Mouse (Mus musculus): Measurements from ENCODE around the gene Baz1b.

DNA sequence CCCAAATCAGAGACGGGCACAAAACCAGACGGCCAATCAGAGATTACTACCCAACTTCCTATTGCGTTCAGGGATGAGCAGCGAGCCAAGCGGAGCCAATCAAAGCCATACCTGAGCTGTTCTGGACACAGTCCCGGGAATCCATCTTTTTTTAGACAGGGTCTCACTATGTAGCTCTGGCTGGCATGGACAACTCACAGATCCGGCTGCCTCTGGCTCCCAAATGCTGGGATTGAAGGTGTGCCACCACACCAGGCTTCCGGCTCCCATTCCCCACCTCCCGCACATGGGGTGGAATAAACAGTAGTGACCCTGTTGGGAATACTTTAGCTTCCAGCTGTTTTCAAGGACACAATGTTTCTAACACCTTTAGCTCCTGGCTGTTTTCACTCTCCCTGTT is 93.2 kb downstream of the Baz1b start:
- TF ChIP-seq CTCF (IDR thresholded peaks at IDR 0.05; ENCODE audit: borderline replicate concordance, insufficient read depth, low read length): no peak
- TF ChIP-seq POLR2A (IDR thresholded peaks at IDR 0.05; ENCODE audit: low read depth, low read length): no peak

All from embryonic fibroblast, embryonic 13.5 days (primary cell).